Mouse (Mus musculus): Measurements from ENCODE around the gene Dlg2. TPM values are rescaled to one million over a fixed set of nuclear protein-coding genes. Genes with fewer than 3 reads are reported as not detected.

Dlg2 gene
- polyA plus RNA-seq, 1 experiment from 2014 or later = 7.2 TPM

GRCm38 (mm10) chr7:90456845-90457468 lies 19.5 kb upstream of the Dlg2 start, which contains the start of gene Tmem126a:
TSS of gene Tmem126a (minus strand) at chr7:90457229.
- H3K4me2 ChIP-seq (replicated peaks) = peak within 1 kb of the TSS; percentile 59
- no peaks in the 10 kb centered on the region for H3K9me3 ChIP-seq (replicated peaks)
- H3K4me1 ChIP-seq = peaks cover 13% of the 10 kb centered on the region; the same call in 1 of the 2 replicates
- WGBS = under 1% methylated on average over 41 of the region's 41 CpGs
- peak within 1 kb of the TSS; percentile 95 for H3K27ac ChIP-seq (replicated peaks)
- H3K9ac ChIP-seq = peak within 1 kb of the TSS; percentile 57
- H3K27me3 ChIP-seq = no peaks in the 10 kb centered on the region
- H3K36me3 ChIP-seq = peaks cover 10% of the 10 kb centered on the region; the same call in 1 of the 2 replicates
- peak; percentile 94 for ATAC-seq (ENCODE audit: insufficient number of reproducible peaks, low FRiP score, low TSS enrichment, low read depth)
- peak within 1 kb of the TSS; percentile 67 for H3K4me3 ChIP-seq (replicated peaks)

- peak; percentile 63; the same call in 1 of the 2 replicates for ATAC-seq (ENCODE audit: insufficient number of reproducible peaks, low FRiP score, low TSS enrichment, low read depth)
- 2% methylated on average over 10 of the region's 10 CpGs for WGBS
- Histone ChIP-seq H3K4me3 (replicated peaks) (peak overlapping the region; percentile 67), H3K27ac (replicated peaks) (peak overlapping the region; percentile 95), H3K9me3 (replicated peaks) (no peaks in the 10 kb centered on the region), H3K4me2 (replicated peaks) (peak overlapping the region; percentile 59), H3K36me3 (peaks cover 10% of the 10 kb centered on the region; the same call in 1 of the 2 replicates), H3K9ac (peak overlapping the region; percentile 57), H3K4me1 (peaks cover 13% of the 10 kb centered on the region; the same call in 1 of the 2 replicates), H3K27me3 (no peaks in the 10 kb centered on the region)
These were observed 19.0 kb upstream of the Dlg2 start for GRCm38 (mm10) chr7:90457517-90457916.

GRCm38 (mm10) chr7:90460330-90460729 lies 16.1 kb upstream of the Dlg2 start:
- Histone ChIP-seq H3K9ac (no peak overlapping the region), H3K9me3 (replicated peaks) (no peaks in the 10 kb centered on the region), H3K36me3 (no peaks in the 10 kb centered on the region), H3K27ac (replicated peaks) (no peak overlapping the region), H3K4me1 (peaks cover 13% of the 10 kb centered on the region; the same call in 1 of the 2 replicates), H3K4me3 (replicated peaks) (no peak overlapping the region), H3K4me2 (replicated peaks) (no peak overlapping the region), H3K27me3 (no peaks in the 10 kb centered on the region)
- ATAC-seq (ENCODE audit: insufficient number of reproducible peaks, low FRiP score, low TSS enrichment, low read depth) = no peak
- 40% methylated on average over 10 of the region's 10 CpGs for WGBS

GRCm38 (mm10) chr7:90460930-90461329 lies 15.5 kb upstream of the Dlg2 start:
- H3K4me3 ChIP-seq (replicated peaks) = no peak overlapping the region
- WGBS = 15% methylated on average over 14 of the region's 14 CpGs
- no peak overlapping the region for H3K27ac ChIP-seq (replicated peaks)
- no peaks in the 10 kb centered on the region for H3K36me3 ChIP-seq
- H3K9me3 ChIP-seq (replicated peaks) = no peaks in the 10 kb centered on the region
- H3K27me3 ChIP-seq = no peaks in the 10 kb centered on the region
- peaks cover 9% of the 10 kb centered on the region; the same call in 1 of the 2 replicates for H3K4me1 ChIP-seq
- H3K9ac ChIP-seq = no peak overlapping the region
- ATAC-seq (ENCODE audit: insufficient number of reproducible peaks, low FRiP score, low TSS enrichment, low read depth) = no peak
- H3K4me2 ChIP-seq (replicated peaks) = no peak overlapping the region

- 0 out of 2 replicates have a peak, but pooled peaks cover 4% of the 10 kb centered on the region for H3K4me1 ChIP-seq
- ATAC-seq (ENCODE audit: insufficient number of reproducible peaks, low FRiP score, low TSS enrichment, low read depth) = no peak
- WGBS = 94% methylated on average over 5 of the region's 5 CpGs
- no peak overlapping the region for H3K4me2 ChIP-seq (replicated peaks)
- no peak overlapping the region for H3K27ac ChIP-seq (replicated peaks)
- 0 out of 2 replicates have a peak, but pooled peaks cover under 1% of the 10 kb centered on the region for H3K36me3 ChIP-seq
- no peaks in the 10 kb centered on the region for H3K9me3 ChIP-seq (replicated peaks)
- H3K27me3 ChIP-seq = no peaks in the 10 kb centered on the region
- no peak overlapping the region for H3K9ac ChIP-seq
- no peak overlapping the region for H3K4me3 ChIP-seq (replicated peaks)
These were observed 15.0 kb upstream of the Dlg2 start for GRCm38 (mm10) chr7:90461441-90461840.

- no peaks in the 10 kb centered on the region for H3K27me3 ChIP-seq
- H3K4me2 ChIP-seq (replicated peaks) = no peak overlapping the region
- no peak overlapping the region for H3K4me3 ChIP-seq (replicated peaks)
- H3K4me1 ChIP-seq = peaks cover 5% of the 10 kb centered on the region; the same call in 1 of the 2 replicates
- whole genome bisulfite sequencing = 66% methylated on average over 2 of the region's 2 CpGs
- H3K9me3 ChIP-seq (replicated peaks) = no peaks in the 10 kb centered on the region
- H3K9ac ChIP-seq = no peak overlapping the region
- H3K27ac ChIP-seq (replicated peaks) = no peak overlapping the region
- ATAC-seq (ENCODE audit: insufficient number of reproducible peaks, low FRiP score, low TSS enrichment, low read depth) = no peak
- peaks cover 17% of the 10 kb centered on the region for H3K36me3 ChIP-seq
These were observed 3.0 kb upstream of the Dlg2 start for GRCm38 (mm10) chr7:90473511-90473910.

- H3K9me3 ChIP-seq (replicated peaks) = no peaks in the 10 kb centered on the region
- peak; percentile 100 for ATAC-seq (ENCODE audit: insufficient number of reproducible peaks, low FRiP score, low TSS enrichment, low read depth)
- peak within 1 kb of the TSS; percentile 81 for H3K27ac ChIP-seq (replicated peaks)
These were observed 619 bp upstream of the Dlg2 start, which contains the start of gene Tmem126b for GRCm38 (mm10) chr7:90475793-90476312. TSS of gene Tmem126b (minus strand) at chr7:90476001.

GRCm38 (mm10) chr7:90482607-90483006 lies 6.1 kb downstream of the Dlg2 start:
- H3K9me3 ChIP-seq (replicated peaks) = no peaks in the 10 kb centered on the region
- WGBS = 83% methylated on average over 2 of the region's 2 CpGs
- no peak overlapping the region for H3K9ac ChIP-seq
- no peaks in the 10 kb centered on the region for H3K27me3 ChIP-seq
- no peaks in the 10 kb centered on the region for H3K36me3 ChIP-seq
- no peak overlapping the region for H3K27ac ChIP-seq (replicated peaks)
- no peak for ATAC-seq (ENCODE audit: insufficient number of reproducible peaks, low FRiP score, low TSS enrichment, low read depth)
- no peaks in the 10 kb centered on the region for H3K4me1 ChIP-seq
- H3K4me2 ChIP-seq (replicated peaks) = no peak overlapping the region
- H3K4me3 ChIP-seq (replicated peaks) = no peak overlapping the region

More at GRCm38 (mm10) chr7:90475793-90476312, 619 bp upstream of the Dlg2 start, which contains the start of gene Tmem126b:
- Histone ChIP-seq H3K9ac (peak within 1 kb of the TSS; percentile 71), H3K4me1 (peaks cover 5% of the 10 kb centered on the region; the same call in 1 of the 2 replicates), H3K4me3 (replicated peaks) (peak within 1 kb of the TSS; percentile 59), H3K4me2 (replicated peaks) (peak within 1 kb of the TSS; percentile 93), H3K27me3 (no peaks in the 10 kb centered on the region), H3K36me3 (peaks cover 3% of the 10 kb centered on the region; the same call in 1 of the 2 replicates)
- WGBS = under 1% methylated on average over 36 of the region's 36 CpGs

- no peak overlapping the region for H3K9ac ChIP-seq
- no peaks in the 10 kb centered on the region for H3K27me3 ChIP-seq
- H3K4me2 ChIP-seq (replicated peaks) = no peak overlapping the region
- no peak for ATAC-seq (ENCODE audit: insufficient number of reproducible peaks, low FRiP score, low TSS enrichment, low read depth)
- H3K4me1 ChIP-seq = no peaks in the 10 kb centered on the region
- H3K27ac ChIP-seq (replicated peaks) = no peak overlapping the region
- WGBS = 74% methylated on average over 3 of the region's 3 CpGs
- H3K9me3 ChIP-seq (replicated peaks) = no peaks in the 10 kb centered on the region
- H3K4me3 ChIP-seq (replicated peaks) = no peak overlapping the region
- no peaks in the 10 kb centered on the region for H3K36me3 ChIP-seq
These were observed 31.7 kb downstream of the Dlg2 start for GRCm38 (mm10) chr7:90508124-90508523.

GRCm38 (mm10) chr7:90512293-90512692 lies 35.8 kb downstream of the Dlg2 start:
- Histone ChIP-seq H3K4me1 (no peaks in the 10 kb centered on the region), H3K4me2 (replicated peaks) (no peak overlapping the region), H3K27me3 (no peaks in the 10 kb centered on the region), H3K4me3 (replicated peaks) (no peak overlapping the region), H3K36me3 (no peaks in the 10 kb centered on the region), H3K9me3 (replicated peaks) (no peaks in the 10 kb centered on the region), H3K9ac (no peak overlapping the region), H3K27ac (replicated peaks) (no peak overlapping the region)
- ATAC-seq (ENCODE audit: insufficient number of reproducible peaks, low FRiP score, low TSS enrichment, low read depth) = no peak

- WGBS = 33% methylated on average over 9 of the region's 9 CpGs
These were observed 63.3 kb downstream of the Dlg2 start for GRCm38 (mm10) chr7:90539481-90540402.

More at GRCm38 (mm10) chr7:90539481-90540402, 63.3 kb downstream of the Dlg2 start:
- Histone ChIP-seq H3K4me2 (replicated peaks) (no peak overlapping the region), H3K9ac (no peak overlapping the region), H3K4me3 (replicated peaks) (no peak overlapping the region), H3K4me1 (no peaks in the 10 kb centered on the region), H3K27ac (replicated peaks) (no peak overlapping the region), H3K9me3 (replicated peaks) (no peaks in the 10 kb centered on the region), H3K36me3 (no peaks in the 10 kb centered on the region), H3K27me3 (no peaks in the 10 kb centered on the region)
- no peak for ATAC-seq (ENCODE audit: insufficient number of reproducible peaks, low FRiP score, low TSS enrichment, low read depth)
